ENCODE assay signal across 19 mouse cellular contexts in the genomic region with DNA sequence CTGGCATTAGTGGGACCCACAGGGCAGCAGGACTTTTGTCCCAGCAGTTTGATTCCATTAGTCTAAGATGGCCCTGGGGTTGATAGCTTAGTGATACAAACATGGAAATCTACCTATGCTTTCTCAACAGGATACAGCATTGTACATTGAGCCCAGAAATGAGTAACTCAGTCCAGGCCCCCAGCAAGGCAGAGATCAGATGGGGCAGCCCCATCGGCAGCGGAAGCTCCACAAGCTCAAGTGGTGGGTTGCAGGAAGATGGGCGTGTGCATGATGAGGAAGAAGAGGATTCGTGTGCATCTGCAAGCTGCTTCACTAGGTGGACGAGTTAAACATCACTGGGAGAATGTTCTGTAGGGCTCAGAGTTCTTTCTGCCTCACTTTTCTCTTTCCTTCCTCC. TPM values are rescaled to one million over a fixed set of nuclear protein-coding genes. Genes with fewer than 3 reads are reported as not detected.
DNase-seq lines count a peak whose midpoint lies in the region; ATAC-seq lines count a peak whose summit lies in the region.
"Had no signal": no experiment of that assay in that cellular context is flagged by ENCODE, and none has a peak within 500 bp of the region (broad histone marks: within the 10 kb centered on the region; RNA-seq: fewer than 3 reads in every experiment).

No protein-coding gene starts in this region.

- H3K36me3 ChIP-seq in midbrain, embryonic 11.5 days (ENCODE audit: control insufficient read depth, insufficient read depth, low read length): no peaks in the 10 kb centered on the region
- H3K36me3 ChIP-seq in midbrain, embryonic 14.5 days (ENCODE audit: control insufficient read depth, insufficient read depth, low read length): no peaks in the 10 kb centered on the region
- H3K36me3 ChIP-seq: G1E had no signal

- no peak overlapping the region for H3K4me2 ChIP-seq in midbrain, embryonic 11.5 days
- no peak overlapping the region for H3K4me2 ChIP-seq in midbrain, embryonic 14.5 days (ENCODE audit: low read length)

- H3K27ac ChIP-seq in midbrain, embryonic 11.5 days (ENCODE audit: low read depth, low read length): no peak overlapping the region
- no peak overlapping the region for H3K27ac ChIP-seq in midbrain, embryonic 14.5 days (replicated peaks; ENCODE audit: low read depth, low read length)

- ATAC-seq in midbrain, embryonic 11.5 days (ENCODE audit: low FRiP score): no peak
- no peak for ATAC-seq in midbrain, embryonic 14.5 days (ENCODE audit: low FRiP score, low TSS enrichment)
- ATAC-seq: activated CD4-positive, CD25-positive, alpha-beta regulatory T cell, adult 4 months; CD4-positive, CD25-positive, alpha-beta regulatory T cell, adult 4 months; Patski had no signal

- WGBS in midbrain, embryonic 11.5 days: 84% methylated on average over 5 of the region's 5 CpGs
- WGBS in midbrain, embryonic 14.5 days: 90% methylated on average over 5 of the region's 5 CpGs

- H3K27me3 ChIP-seq in midbrain, embryonic 11.5 days (ENCODE audit: control insufficient read depth, insufficient read depth, low read length): no peaks in the 10 kb centered on the region
- no peaks in the 10 kb centered on the region for H3K27me3 ChIP-seq in midbrain, embryonic 14.5 days (ENCODE audit: control insufficient read depth, insufficient read depth, low read length)
- H3K27me3 ChIP-seq: CH12.LX had no signal

- no peaks in the 10 kb centered on the region for H3K4me1 ChIP-seq in midbrain, embryonic 11.5 days (ENCODE audit: control insufficient read depth, insufficient read depth, low read length)
- no peaks in the 10 kb centered on the region for H3K4me1 ChIP-seq in midbrain, embryonic 14.5 days (ENCODE audit: control insufficient read depth, insufficient read depth, low read length)

- no peak overlapping the region for H3K9ac ChIP-seq in midbrain, embryonic 11.5 days (ENCODE audit: low read length)
- H3K9ac ChIP-seq in midbrain, embryonic 14.5 days (replicated peaks; ENCODE audit: low read length): no peak overlapping the region

- H3K9me3 ChIP-seq in midbrain, embryonic 11.5 days (ENCODE audit: control insufficient read depth, low read length): no peaks in the 10 kb centered on the region
- no peaks in the 10 kb centered on the region for H3K9me3 ChIP-seq in midbrain, embryonic 14.5 days (ENCODE audit: control insufficient read depth, low read length)
- H3K9me3 ChIP-seq: G1E had no signal

- H3K4me3 ChIP-seq in midbrain, embryonic 11.5 days (ENCODE audit: low read depth, low read length): no peak overlapping the region
- no peak overlapping the region for H3K4me3 ChIP-seq in midbrain, embryonic 14.5 days (replicated peaks; ENCODE audit: low read depth, low read length)

- DNase-seq in heart, adult 11 months: peak; percentile 55
- no peak for DNase-seq in heart, postnatal 36 days
- DNase-seq in midbrain, embryonic 11.5 days (ENCODE audit: low spot score, missing footprints): peak; percentile 72
- no peak for DNase-seq in midbrain, embryonic 14.5 days
- DNase-seq: adrenal gland, adult 2 months; adrenal gland, adult 8-10 months; adrenal gland, postnatal 10 days; adrenal gland, postnatal 14 days; adrenal gland, postnatal 25 days; adrenal gland, postnatal 36 days; B cell, adult 2 months; cerebellum, adult 11 months; cerebellum, adult 11-12 months; cerebellum, adult 18-20 months had no signal

- intact Hi-C loops in heart, postnatal 36 days (cut with DNase I): no loop called here

RNA-seq across cellular contexts. Expression of a gene that starts 11.8 kb away (rescaled TPM):
- total RNA-seq in heart, postnatal 36 days (2021): 1 to 10 TPM in 1 of 2 experiments, under 1 TPM in 1; 0.41 to 1.1 TPM
- 8.5 and 11.5 TPM in 2 replicates for polyA plus RNA-seq in midbrain, embryonic 11.5 days (2014; fragmentation: Nextera tagmentation; extraction: Ambion mirVana)
- 4.4 and 9.4 TPM in 2 replicates for polyA plus RNA-seq in midbrain, embryonic 14.5 days (2014; fragmentation: Nextera tagmentation; extraction: Ambion mirVana)
- total RNA-seq: CH12.LX had no signal
- polyA plus RNA-seq: adrenal gland, adult 2 months had no signal

Comparison
In these comparisons a context has a peak if more than half of its experiments do, and no peak if none do; other contexts are left out.
1. DNase-seq: peak in heart, adult 11 months (single experiment) and midbrain, embryonic 11.5 days (single experiment); none in heart, postnatal 36 days (0 of 2) and midbrain, embryonic 14.5 days (single experiment).